Mouse (Mus musculus): ENCODE measurements around the gene Rnf5. TPM values are rescaled to one million over a fixed set of nuclear protein-coding genes. Genes with fewer than 3 reads are reported as not detected.

The Rnf5 gene
- polyA plus RNA-seq, 1 experiment: 175 TPM

- Histone ChIP-seq H3K4me3 (ENCODE audit: control insufficient read depth, insufficient read depth, low read length) (no peak overlapping the region), H3K4me1 (replicated peaks; ENCODE audit: control insufficient read depth, insufficient read depth, low read length) (peaks cover 9% of the 10 kb centered on the region), H3K27me3 (ENCODE audit: control insufficient read depth, insufficient read depth, low read length) (no peaks in the 10 kb centered on the region), H3K36me3 (ENCODE audit: control insufficient read depth, insufficient read depth, low read length) (peaks cover 23% of the 10 kb centered on the region), H3K27ac (ENCODE audit: control insufficient read depth, insufficient read depth, low read length) (no peak overlapping the region)
- TF ChIP-seq CTCF (IDR thresholded peaks at IDR 0.05; ENCODE audit: borderline replicate concordance, control insufficient read depth, extremely low read depth, insufficient read depth, low read length, poor library complexity) (no peak), POLR2A (IDR thresholded peaks at IDR 0.05; ENCODE audit: control insufficient read depth, extremely low read depth, insufficient read depth, low read length, poor library complexity) (no peak)
- 92% methylated on average over 9 of the region's 9 CpGs for WGBS
- no peak for DNase-seq
These were observed 19.7 kb upstream of the Rnf5 start for GRCm38 (mm10) chr17:34623161-34623560.

GRCm38 (mm10) chr17:34621006-34621405 lies 17.5 kb upstream of the Rnf5 start:
- Histone ChIP-seq H3K27me3 (ENCODE audit: control insufficient read depth, insufficient read depth, low read length) (no peaks in the 10 kb centered on the region), H3K4me3 (ENCODE audit: control insufficient read depth, insufficient read depth, low read length) (no peak overlapping the region), H3K4me1 (replicated peaks; ENCODE audit: control insufficient read depth, insufficient read depth, low read length) (no peaks in the 10 kb centered on the region), H3K27ac (ENCODE audit: control insufficient read depth, insufficient read depth, low read length) (no peak overlapping the region), H3K36me3 (ENCODE audit: control insufficient read depth, insufficient read depth, low read length) (peaks cover 33% of the 10 kb centered on the region)
- no peak for DNase-seq
- 95% methylated on average over 8 of the region's 8 CpGs for WGBS
- TF ChIP-seq POLR2A (IDR thresholded peaks at IDR 0.05; ENCODE audit: control insufficient read depth, extremely low read depth, insufficient read depth, low read length, poor library complexity): no peak
- no peak for TF ChIP-seq CTCF (IDR thresholded peaks at IDR 0.05; ENCODE audit: borderline replicate concordance, control insufficient read depth, extremely low read depth, insufficient read depth, low read length, poor library complexity)

GRCm38 (mm10) chr17:34618999-34619398 lies 15.5 kb upstream of the Rnf5 start:
- Histone ChIP-seq H3K27ac (ENCODE audit: control insufficient read depth, insufficient read depth, low read length) (no peak overlapping the region), H3K4me1 (replicated peaks; ENCODE audit: control insufficient read depth, insufficient read depth, low read length) (no peaks in the 10 kb centered on the region), H3K27me3 (ENCODE audit: control insufficient read depth, insufficient read depth, low read length) (no peaks in the 10 kb centered on the region), H3K4me3 (ENCODE audit: control insufficient read depth, insufficient read depth, low read length) (no peak overlapping the region), H3K36me3 (ENCODE audit: control insufficient read depth, insufficient read depth, low read length) (peaks cover 34% of the 10 kb centered on the region)
- no peak for TF ChIP-seq POLR2A (IDR thresholded peaks at IDR 0.05; ENCODE audit: control insufficient read depth, extremely low read depth, insufficient read depth, low read length, poor library complexity)
- TF ChIP-seq CTCF (IDR thresholded peaks at IDR 0.05; ENCODE audit: borderline replicate concordance, control insufficient read depth, extremely low read depth, insufficient read depth, low read length, poor library complexity): no peak
- peak; percentile 86 for DNase-seq
- WGBS: 13% methylated on average over 6 of the region's 6 CpGs

- no peak for TF ChIP-seq CTCF (IDR thresholded peaks at IDR 0.05; ENCODE audit: borderline replicate concordance, control insufficient read depth, extremely low read depth, insufficient read depth, low read length, poor library complexity)
- no peak for TF ChIP-seq POLR2A (IDR thresholded peaks at IDR 0.05; ENCODE audit: control insufficient read depth, extremely low read depth, insufficient read depth, low read length, poor library complexity)
- H3K27ac ChIP-seq (ENCODE audit: control insufficient read depth, insufficient read depth, low read length): no peak within 1 kb of the TSS
- no peaks in the 10 kb centered on the region for H3K27me3 ChIP-seq (ENCODE audit: control insufficient read depth, insufficient read depth, low read length)
- DNase-seq: no peak
- H3K4me3 ChIP-seq (ENCODE audit: control insufficient read depth, insufficient read depth, low read length): no peak within 1 kb of the TSS
- H3K4me1 ChIP-seq (replicated peaks; ENCODE audit: control insufficient read depth, insufficient read depth, low read length): no peaks in the 10 kb centered on the region
- 92% methylated on average over 6 of the region's 6 CpGs for WGBS
- peaks cover 34% of the 10 kb centered on the region for H3K36me3 ChIP-seq (ENCODE audit: control insufficient read depth, insufficient read depth, low read length)
These were observed 12.4 kb upstream of the Rnf5 start, which contains the start of gene Egfl8 for GRCm38 (mm10) chr17:34615871-34616270. Gene Egfl8, minus strand, starts transcription at chr17:34615971.

- Histone ChIP-seq H3K4me3 (ENCODE audit: control insufficient read depth, insufficient read depth, low read length) (no peak overlapping the region), H3K4me1 (replicated peaks; ENCODE audit: control insufficient read depth, insufficient read depth, low read length) (0 out of 2 replicates have a peak, but pooled peaks cover under 1% of the 10 kb centered on the region), H3K27ac (ENCODE audit: control insufficient read depth, insufficient read depth, low read length) (no peak overlapping the region), H3K36me3 (ENCODE audit: control insufficient read depth, insufficient read depth, low read length) (peaks cover 31% of the 10 kb centered on the region), H3K27me3 (ENCODE audit: control insufficient read depth, insufficient read depth, low read length) (no peaks in the 10 kb centered on the region)
- no peak for DNase-seq
- TF ChIP-seq POLR2A (IDR thresholded peaks at IDR 0.05; ENCODE audit: control insufficient read depth, extremely low read depth, insufficient read depth, low read length, poor library complexity) (no peak), CTCF (IDR thresholded peaks at IDR 0.05; ENCODE audit: borderline replicate concordance, control insufficient read depth, extremely low read depth, insufficient read depth, low read length, poor library complexity) (no peak)
- whole genome bisulfite sequencing: 93% methylated on average over 10 of the region's 10 CpGs
These were observed 10.3 kb upstream of the Rnf5 start for GRCm38 (mm10) chr17:34613830-34614229.

- DNase-seq: no peak
- Histone ChIP-seq H3K36me3 (ENCODE audit: control insufficient read depth, insufficient read depth, low read length) (peaks cover 31% of the 10 kb centered on the region), H3K4me3 (ENCODE audit: control insufficient read depth, insufficient read depth, low read length) (no peak overlapping the region), H3K27me3 (ENCODE audit: control insufficient read depth, insufficient read depth, low read length) (no peaks in the 10 kb centered on the region), H3K27ac (ENCODE audit: control insufficient read depth, insufficient read depth, low read length) (no peak overlapping the region), H3K4me1 (replicated peaks; ENCODE audit: control insufficient read depth, insufficient read depth, low read length) (peaks cover 8% of the 10 kb centered on the region)
- WGBS: 89% methylated on average over 11 of the region's 11 CpGs
- TF ChIP-seq CTCF (IDR thresholded peaks at IDR 0.05; ENCODE audit: borderline replicate concordance, control insufficient read depth, extremely low read depth, insufficient read depth, low read length, poor library complexity) (no peak), POLR2A (IDR thresholded peaks at IDR 0.05; ENCODE audit: control insufficient read depth, extremely low read depth, insufficient read depth, low read length, poor library complexity) (no peak)
These were observed 9.7 kb upstream of the Rnf5 start for GRCm38 (mm10) chr17:34613054-34613645.
